Mouse (Mus musculus): ENCODE data around the gene Veph1. TPM values are rescaled to one million over a fixed set of nuclear protein-coding genes. Genes with fewer than 3 reads are reported as not detected.

Gene Veph1
- total and polyA plus RNA-seq, 3 experiments, result 0.16 TPM; not detected in 2

GRCm38 (mm10) chr3:66325486-66325951, 28.9 kb upstream of the Veph1 start:
- Histone ChIP-seq H3K36me3 (replicated peaks) (no peaks in the 10 kb centered on the region), H3K27me3 (ENCODE audit: insufficient read depth, low read length) (no peaks in the 10 kb centered on the region), H3K4me1 (ENCODE audit: insufficient read depth, low read depth, low read length) (no peaks in the 10 kb centered on the region), H3K4me3 (ENCODE audit: low read depth, low read length) (no peak overlapping the region), H3K9me3 (replicated peaks) (no peaks in the 10 kb centered on the region)
- no peak for DNase-seq (ENCODE audit: low spot score)
- no peak for ATAC-seq (ENCODE audit: extremely low read depth, insufficient number of reproducible peaks, low FRiP score, poor library complexity, severe bottlenecking)
- no peak for TF ChIP-seq TAL1 (conservative IDR thresholded peaks at IDR 0.05; ENCODE audit: low read depth, low read length)
- TF ChIP-seq POLR2AphosphoS5 (IDR thresholded peaks at IDR 0.05; ENCODE audit: insufficient replicate concordance, low read depth, low read length), result no peak
- no peak for TF ChIP-seq GATA2 (IDR thresholded peaks at IDR 0.05; ENCODE audit: borderline replicate concordance, low read depth, low read length)
- no peak for TF ChIP-seq CTCF (IDR thresholded peaks at IDR 0.05; ENCODE audit: low read depth, low read length)
- no peak for TF ChIP-seq GATA1 (IDR thresholded peaks at IDR 0.05; ENCODE audit: borderline replicate concordance, low read length)

GRCm38 (mm10) chr3:66314793-66315715, 18.4 kb upstream of the Veph1 start:
- ATAC-seq (ENCODE audit: extremely low read depth, insufficient number of reproducible peaks, low FRiP score, poor library complexity, severe bottlenecking) (no peak), DNase-seq (ENCODE audit: low spot score) (no peak)
- H3K9me3 ChIP-seq (replicated peaks), result no peaks in the 10 kb centered on the region
- no peaks in the 10 kb centered on the region for H3K4me1 ChIP-seq (ENCODE audit: insufficient read depth, low read depth, low read length)
- H3K4me3 ChIP-seq (ENCODE audit: low read depth, low read length), result no peak overlapping the region
- H3K36me3 ChIP-seq (replicated peaks), result no peaks in the 10 kb centered on the region
- H3K27me3 ChIP-seq (ENCODE audit: insufficient read depth, low read length), result no peaks in the 10 kb centered on the region
- no peak for TF ChIP-seq CTCF (IDR thresholded peaks at IDR 0.05; ENCODE audit: low read depth, low read length)
- no peak for TF ChIP-seq TAL1 (conservative IDR thresholded peaks at IDR 0.05; ENCODE audit: low read depth, low read length)
- TF ChIP-seq GATA1 (IDR thresholded peaks at IDR 0.05; ENCODE audit: borderline replicate concordance, low read length), result no peak
- no peak for TF ChIP-seq POLR2AphosphoS5 (IDR thresholded peaks at IDR 0.05; ENCODE audit: insufficient replicate concordance, low read depth, low read length)
- no peak for TF ChIP-seq GATA2 (IDR thresholded peaks at IDR 0.05; ENCODE audit: borderline replicate concordance, low read depth, low read length)

- DNase-seq (ENCODE audit: low spot score) (no peak), ATAC-seq (ENCODE audit: extremely low read depth, insufficient number of reproducible peaks, low FRiP score, poor library complexity, severe bottlenecking) (no peak)
- H3K4me1 ChIP-seq (ENCODE audit: insufficient read depth, low read depth, low read length), result no peaks in the 10 kb centered on the region
- H3K9me3 ChIP-seq (replicated peaks), result no peaks in the 10 kb centered on the region
- H3K4me3 ChIP-seq (ENCODE audit: low read depth, low read length), result no peak overlapping the region
- no peaks in the 10 kb centered on the region for H3K36me3 ChIP-seq (replicated peaks)
- no peak for TF ChIP-seq TAL1 (conservative IDR thresholded peaks at IDR 0.05; ENCODE audit: low read depth, low read length)
- no peak for TF ChIP-seq CTCF (IDR thresholded peaks at IDR 0.05; ENCODE audit: low read depth, low read length)
- TF ChIP-seq GATA1 (IDR thresholded peaks at IDR 0.05; ENCODE audit: borderline replicate concordance, low read length), result no peak
- no peak for TF ChIP-seq POLR2AphosphoS5 (IDR thresholded peaks at IDR 0.05; ENCODE audit: insufficient replicate concordance, low read depth, low read length)
- no peaks in the 10 kb centered on the region for H3K27me3 ChIP-seq (ENCODE audit: insufficient read depth, low read length)
Measured at GRCm38 (mm10) chr3:66310586-66310985, 13.9 kb upstream of the Veph1 start.

GRCm38 (mm10) chr3:66309531-66309930, 12.9 kb upstream of the Veph1 start:
- H3K27me3 ChIP-seq (ENCODE audit: insufficient read depth, low read length), result no peaks in the 10 kb centered on the region
- TF ChIP-seq GATA1 (IDR thresholded peaks at IDR 0.05; ENCODE audit: borderline replicate concordance, low read length) (no peak), GATA2 (IDR thresholded peaks at IDR 0.05; ENCODE audit: borderline replicate concordance, low read depth, low read length) (no peak), CTCF (IDR thresholded peaks at IDR 0.05; ENCODE audit: low read depth, low read length) (no peak), TAL1 (conservative IDR thresholded peaks at IDR 0.05; ENCODE audit: low read depth, low read length) (no peak), POLR2AphosphoS5 (IDR thresholded peaks at IDR 0.05; ENCODE audit: insufficient replicate concordance, low read depth, low read length) (no peak)
- ATAC-seq (ENCODE audit: extremely low read depth, insufficient number of reproducible peaks, low FRiP score, poor library complexity, severe bottlenecking) (no peak), DNase-seq (ENCODE audit: low spot score) (no peak)
- no peaks in the 10 kb centered on the region for H3K9me3 ChIP-seq (replicated peaks)
- no peaks in the 10 kb centered on the region for H3K36me3 ChIP-seq (replicated peaks)
- no peak overlapping the region for H3K4me3 ChIP-seq (ENCODE audit: low read depth, low read length)
- H3K4me1 ChIP-seq (ENCODE audit: insufficient read depth, low read depth, low read length), result no peaks in the 10 kb centered on the region

- Histone ChIP-seq H3K4me3 (ENCODE audit: low read depth, low read length) (no peak overlapping the region), H3K9me3 (replicated peaks) (no peaks in the 10 kb centered on the region), H3K36me3 (replicated peaks) (no peaks in the 10 kb centered on the region), H3K4me1 (ENCODE audit: insufficient read depth, low read depth, low read length) (no peaks in the 10 kb centered on the region), H3K27me3 (ENCODE audit: insufficient read depth, low read length) (peaks cover 2% of the 10 kb centered on the region; the same call in 1 of the 2 replicates)
- TF ChIP-seq GATA1 (IDR thresholded peaks at IDR 0.05; ENCODE audit: borderline replicate concordance, low read length) (no peak), TAL1 (conservative IDR thresholded peaks at IDR 0.05; ENCODE audit: low read depth, low read length) (no peak), CTCF (IDR thresholded peaks at IDR 0.05; ENCODE audit: low read depth, low read length) (no peak), GATA2 (IDR thresholded peaks at IDR 0.05; ENCODE audit: borderline replicate concordance, low read depth, low read length) (no peak), POLR2AphosphoS5 (IDR thresholded peaks at IDR 0.05; ENCODE audit: insufficient replicate concordance, low read depth, low read length) (no peak)
- ATAC-seq (ENCODE audit: extremely low read depth, insufficient number of reproducible peaks, low FRiP score, poor library complexity, severe bottlenecking) (no peak), DNase-seq (ENCODE audit: low spot score) (no peak)
Measured at GRCm38 (mm10) chr3:66295236-66295635, 1.4 kb downstream of the Veph1 start.

- Histone ChIP-seq H3K4me1 (ENCODE audit: insufficient read depth, low read depth, low read length) (no peaks in the 10 kb centered on the region), H3K4me3 (ENCODE audit: low read depth, low read length) (no peak overlapping the region), H3K27me3 (ENCODE audit: insufficient read depth, low read length) (peaks cover 2% of the 10 kb centered on the region; the same call in 1 of the 2 replicates), H3K36me3 (replicated peaks) (no peaks in the 10 kb centered on the region), H3K9me3 (replicated peaks) (no peaks in the 10 kb centered on the region)
- no peak for DNase-seq (ENCODE audit: low spot score)
- TF ChIP-seq GATA1 (IDR thresholded peaks at IDR 0.05; ENCODE audit: borderline replicate concordance, low read length) (no peak), POLR2AphosphoS5 (IDR thresholded peaks at IDR 0.05; ENCODE audit: insufficient replicate concordance, low read depth, low read length) (no peak), TAL1 (conservative IDR thresholded peaks at IDR 0.05; ENCODE audit: low read depth, low read length) (no peak), GATA2 (IDR thresholded peaks at IDR 0.05; ENCODE audit: borderline replicate concordance, low read depth, low read length) (no peak), CTCF (IDR thresholded peaks at IDR 0.05; ENCODE audit: low read depth, low read length) (no peak)
- ATAC-seq (ENCODE audit: extremely low read depth, insufficient number of reproducible peaks, low FRiP score, poor library complexity, severe bottlenecking), result no peak
Measured at GRCm38 (mm10) chr3:66294729-66295128, 1.9 kb downstream of the Veph1 start.
